Mouse (Mus musculus) heart, embryonic 11.5 days (tissue): ENCODE measurements around the gene 1700001C19Rik. TPM values are rescaled to one million over a fixed set of nuclear protein-coding genes. Genes with fewer than 3 reads are reported as not detected.
A peak's percentile ranks its signal among the peaks of the same experiment; 100 is the strongest.
"Not testable (repeated sequence)": the region's sequence is repeated elsewhere in the genome, so short reads cannot be mapped to it uniquely, and the experiment has no call there.

Source experiments
- ATAC-seq: fragments of 200-750 bp; cut with Nextera tagmentation; replicated peaks from 2 replicates; pipeline ENCODE4 v1.8.0; 2017; ENCODE audit warnings: moderate library complexity; ENCODE audit not compliant: insufficient number of reproducible peaks, low FRiP score, low TSS enrichment
- H3K27ac ChIP-seq: fragments of 300-500 bp; sonication (generic); 2 replicates; pipeline ENCODE4 v1.5.1; 2014; ENCODE audit warnings: mild to moderate bottlenecking, low read depth, low read length
- H3K27me3 ChIP-seq: fragments of 300-500 bp; sonication (generic); 2 replicates; pipeline ENCODE4 v1.6.1; 2014; ENCODE audit warnings: mild to moderate bottlenecking, low read length, mixed read lengths; ENCODE audit not compliant: control insufficient read depth, insufficient read depth
- H3K36me3 ChIP-seq: fragments of 300-500 bp; sonication (generic); 2 replicates; pipeline ENCODE4 v1.6.1; 2014; ENCODE audit warnings: mild to moderate bottlenecking, low read length, moderate library complexity, mixed read lengths; ENCODE audit not compliant: control insufficient read depth, insufficient read depth
- H3K4me1 ChIP-seq: fragments of 300-500 bp; sonication (generic); 2 replicates; pipeline ENCODE4 v1.6.1; 2014; ENCODE audit warnings: low read length; ENCODE audit not compliant: control insufficient read depth, insufficient read depth
- H3K4me2 ChIP-seq: fragments of 300-500 bp; sonication (generic); 2 replicates; pipeline ENCODE4 v1.6.1; 2014; ENCODE audit warnings: mild to moderate bottlenecking, moderate library complexity
- H3K4me3 ChIP-seq: fragments of 300-500 bp; sonication (generic); 2 replicates; pipeline ENCODE4 v1.5.1; 2014; ENCODE audit warnings: low read depth, low read length
- H3K9ac ChIP-seq: fragments of 300-500 bp; sonication (generic); 2 replicates; pipeline ENCODE4 v1.6.1; 2014; ENCODE audit warnings: mild to moderate bottlenecking, low read depth, low read length, moderate library complexity
- H3K9me3 ChIP-seq: fragments of 300-500 bp; sonication (generic); replicated peaks from 2 replicates; pipeline ENCODE4 v1.6.1; 2016; ENCODE audit warnings: low read length; ENCODE audit not compliant: control insufficient read depth
- WGBS: fragments of 180-500 bp; shearing (Covaris S2); extraction: QIAGEN DNeasy Blood & Tissue Kit; methylation state at CpG from one replicate; pipeline ENCODE4 v1.1.7; 2014; ENCODE audit not compliant: insufficient replicate concordance; 5-methylcytosine and 5-hydroxymethylcytosine counted together
- polyA plus RNA-seq: library from polyadenylated mRNA; unstranded; fragments of >200 nt; fragmentation: Nextera tagmentation; extraction: Ambion mirVana; gene quantifications from 2 replicates; pipeline ENCODE4 v1.2.1, GENCODE M21; 2014

The 1700001C19Rik gene
- polyA plus RNA-seq, 1 experiment from 2014 or later, result 1.2 TPM

DNA sequence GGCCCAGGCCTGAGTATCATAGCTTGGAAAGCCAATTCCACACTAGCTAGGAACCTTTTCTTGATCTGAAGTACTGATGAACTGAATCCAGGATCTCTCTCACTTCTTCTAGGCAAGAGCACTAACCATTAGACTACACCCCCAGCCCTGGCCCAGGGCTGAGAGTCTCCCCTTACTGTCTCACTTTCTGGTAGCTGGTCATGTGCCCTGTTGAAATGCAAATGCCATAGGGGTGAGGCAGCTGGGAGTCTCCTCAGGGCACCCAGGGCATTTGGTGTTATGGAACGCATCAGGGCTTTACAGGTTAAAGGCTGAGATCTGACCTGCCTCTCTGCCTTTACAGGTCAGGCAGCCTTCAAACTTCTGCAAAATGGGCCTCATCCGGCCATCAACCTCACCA is 17.0 kb downstream of the 1700001C19Rik start:
- Histone ChIP-seq H3K4me2 (no peak overlapping the region), H3K9me3 (no peaks in the 10 kb centered on the region), H3K36me3 (no peaks in the 10 kb centered on the region), H3K4me1 (peaks cover 4% of the 10 kb centered on the region), H3K27ac (no peak overlapping the region), H3K4me3 (no peak overlapping the region), H3K9ac (no peak overlapping the region), H3K27me3 (no peaks in the 10 kb centered on the region)
- ATAC-seq, result no peak
- 70% methylated on average over 2 of the region's 2 CpGs for WGBS

- not testable (repeated sequence) for H3K27ac ChIP-seq, H3K9ac ChIP-seq, H3K36me3 ChIP-seq, ATAC-seq, H3K4me1 ChIP-seq, H3K9me3 ChIP-seq
- Histone ChIP-seq H3K27me3 (peaks cover 33% of the 10 kb centered on the region), H3K4me2 (peak overlapping the region; percentile 63), H3K4me3 (peak overlapping the region; percentile 36)
- WGBS, result 3% methylated on average over 73 of the region's 74 CpGs
Observed at GRCm38 (mm10) chr17:47409897-47410861, 27.0 kb downstream of the 1700001C19Rik start.

- no peak for ATAC-seq
- WGBS, result 18% methylated on average over 8 of the region's 8 CpGs
Observed at GRCm38 (mm10) chr17:47408558-47408898, 28.6 kb downstream of the 1700001C19Rik start.

DNA sequence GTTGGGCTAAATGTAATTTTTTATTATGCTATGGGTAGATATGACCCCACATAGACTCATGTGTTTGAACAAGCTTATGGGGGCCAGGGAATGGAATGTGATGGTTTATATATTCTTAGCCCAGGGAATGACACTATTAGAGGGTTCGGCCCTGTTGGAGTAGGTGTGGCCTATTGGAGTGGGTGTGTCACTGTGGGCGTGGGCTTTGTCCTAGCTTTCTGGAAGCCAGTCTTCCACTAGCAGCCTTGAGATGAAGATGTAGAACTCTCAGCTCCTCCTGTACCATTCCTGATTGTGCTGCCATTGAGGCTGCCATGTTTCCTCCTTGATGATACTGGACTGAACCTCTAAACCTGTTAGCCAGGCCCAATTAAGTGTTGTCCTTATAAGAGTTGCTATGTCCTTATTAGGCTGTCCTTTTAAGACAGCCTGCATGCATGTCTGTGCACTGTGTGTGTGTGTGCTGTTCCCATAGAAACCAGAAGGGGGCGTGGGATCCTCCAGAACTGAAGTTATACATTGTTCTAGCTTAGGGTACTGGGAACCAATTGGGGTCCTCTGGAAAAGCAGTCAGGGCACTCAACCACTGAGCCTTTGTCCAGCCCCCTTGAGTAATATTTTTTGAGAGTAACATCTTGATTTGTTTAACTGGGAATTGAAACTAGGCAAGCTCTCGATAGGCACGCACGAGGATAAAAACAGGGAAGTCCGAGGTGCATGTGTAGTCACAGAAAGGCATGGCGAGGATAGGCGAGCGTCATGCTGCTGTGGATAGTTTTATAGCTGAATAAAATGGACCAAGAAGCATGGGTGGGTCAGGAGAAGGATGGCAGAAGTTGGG is 29.2 kb downstream of the 1700001C19Rik start:
- WGBS, result 62% methylated on average over 10 of the region's 10 CpGs
- Histone ChIP-seq H3K9me3 (no peaks in the 10 kb centered on the region), H3K9ac (no peak overlapping the region), H3K27me3 (peaks cover 24% of the 10 kb centered on the region), H3K4me3 (no peak overlapping the region), H3K27ac (no peak overlapping the region), H3K4me2 (no peak overlapping the region), H3K4me1 (no peaks in the 10 kb centered on the region), H3K36me3 (no peaks in the 10 kb centered on the region)
- no peak for ATAC-seq

More at GRCm38 (mm10) chr17:47408558-47408898, 28.6 kb downstream of the 1700001C19Rik start:
- Histone ChIP-seq H3K9ac (no peak overlapping the region), H3K4me2 (no peak overlapping the region), H3K4me1 (no peaks in the 10 kb centered on the region), H3K4me3 (no peak overlapping the region), H3K27ac (no peak overlapping the region), H3K36me3 (no peaks in the 10 kb centered on the region), H3K27me3 (peaks cover 29% of the 10 kb centered on the region), H3K9me3 (no peaks in the 10 kb centered on the region)

GRCm38 (mm10) chr17:47400451-47400850 is 36.7 kb downstream of the 1700001C19Rik start, which contains the start of gene Guca1a:
Guca1a (minus strand) TSS chr17:47400584.
- no peaks in the 10 kb centered on the region for H3K4me1 ChIP-seq
- H3K9ac ChIP-seq, result no peak within 1 kb of the TSS
- no peak within 1 kb of the TSS for H3K4me3 ChIP-seq
- ATAC-seq, result no peak
- 60% methylated on average over 10 of the region's 10 CpGs for WGBS
- H3K9me3 ChIP-seq, result no peaks in the 10 kb centered on the region
- H3K27me3 ChIP-seq, result peaks cover 18% of the 10 kb centered on the region
- no peak within 1 kb of the TSS for H3K27ac ChIP-seq
- H3K36me3 ChIP-seq, result no peaks in the 10 kb centered on the region
- H3K4me2 ChIP-seq, result no peak within 1 kb of the TSS

DNA sequence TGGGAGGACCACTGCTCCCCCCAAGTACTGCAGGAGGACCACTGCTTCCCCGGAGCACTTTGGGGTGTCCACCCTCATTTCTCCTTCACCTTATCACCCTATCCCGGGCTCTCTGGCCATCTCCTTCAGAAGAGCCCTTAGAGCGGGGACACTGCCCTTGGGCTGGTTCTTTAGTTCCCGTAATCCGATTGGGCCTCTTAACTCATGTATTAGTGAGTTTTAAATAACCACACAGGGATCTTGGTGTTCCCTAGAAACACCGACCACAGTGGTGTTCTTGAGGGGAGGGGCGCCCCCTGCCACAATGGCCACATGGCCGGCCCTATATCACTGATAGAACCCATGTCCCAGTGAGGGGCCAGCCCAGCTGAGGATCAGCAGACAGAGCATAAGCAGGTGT is 38.1 kb downstream of the 1700001C19Rik start:
- ATAC-seq, result no peak
- Histone ChIP-seq H3K27ac (no peak overlapping the region), H3K9ac (no peak overlapping the region), H3K9me3 (no peaks in the 10 kb centered on the region), H3K4me1 (peaks cover 7% of the 10 kb centered on the region; the same call in 1 of the 2 replicates), H3K36me3 (no peaks in the 10 kb centered on the region), H3K4me2 (no peak overlapping the region), H3K4me3 (no peak overlapping the region), H3K27me3 (peaks cover 25% of the 10 kb centered on the region)
- 78% methylated on average over 8 of the region's 8 CpGs for WGBS

DNA sequence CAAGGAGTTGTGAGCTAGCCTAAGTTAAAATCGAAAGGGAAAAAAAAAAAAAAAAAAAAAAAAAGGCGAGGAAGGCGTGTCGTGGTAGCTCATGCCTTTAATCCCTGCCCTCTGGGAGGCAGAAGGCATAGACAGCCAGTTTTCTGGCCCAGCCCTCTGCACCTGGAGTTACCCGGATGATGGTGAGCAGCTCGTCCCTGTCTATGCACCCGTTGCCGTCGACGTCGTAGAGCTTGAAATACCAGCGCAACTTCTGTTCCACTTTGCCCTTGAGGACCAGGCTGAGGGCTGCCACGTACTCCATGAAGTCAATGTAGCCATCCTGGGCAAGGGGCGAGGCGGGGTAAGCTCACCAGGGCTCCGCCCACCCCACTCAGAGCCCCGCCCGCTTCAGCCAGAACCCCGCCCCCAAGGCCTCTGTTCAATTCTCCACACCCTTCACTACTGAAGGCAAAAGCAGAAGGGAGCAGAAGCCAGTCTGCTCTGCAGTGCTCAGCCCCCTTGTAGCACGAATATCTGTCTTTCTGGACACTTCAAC is 41.7 kb downstream of the 1700001C19Rik start:
- H3K27ac ChIP-seq, result no peak overlapping the region
- WGBS, result 3% methylated on average over 19 of the region's 20 CpGs
- H3K4me3 ChIP-seq, result peak overlapping the region; percentile 34
- no peaks in the 10 kb centered on the region for H3K36me3 ChIP-seq
- peak overlapping the region; percentile 47; the same call in 1 of the 2 replicates for H3K9ac ChIP-seq
- peaks cover 28% of the 10 kb centered on the region for H3K27me3 ChIP-seq
- 0 out of 2 replicates have a peak, but pooled peaks have one; percentile 53 for ATAC-seq
- peak overlapping the region; percentile 65 for H3K4me2 ChIP-seq
- H3K4me1 ChIP-seq, result peaks cover 7% of the 10 kb centered on the region; the same call in 1 of the 2 replicates
- no peaks in the 10 kb centered on the region for H3K9me3 ChIP-seq

DNA sequence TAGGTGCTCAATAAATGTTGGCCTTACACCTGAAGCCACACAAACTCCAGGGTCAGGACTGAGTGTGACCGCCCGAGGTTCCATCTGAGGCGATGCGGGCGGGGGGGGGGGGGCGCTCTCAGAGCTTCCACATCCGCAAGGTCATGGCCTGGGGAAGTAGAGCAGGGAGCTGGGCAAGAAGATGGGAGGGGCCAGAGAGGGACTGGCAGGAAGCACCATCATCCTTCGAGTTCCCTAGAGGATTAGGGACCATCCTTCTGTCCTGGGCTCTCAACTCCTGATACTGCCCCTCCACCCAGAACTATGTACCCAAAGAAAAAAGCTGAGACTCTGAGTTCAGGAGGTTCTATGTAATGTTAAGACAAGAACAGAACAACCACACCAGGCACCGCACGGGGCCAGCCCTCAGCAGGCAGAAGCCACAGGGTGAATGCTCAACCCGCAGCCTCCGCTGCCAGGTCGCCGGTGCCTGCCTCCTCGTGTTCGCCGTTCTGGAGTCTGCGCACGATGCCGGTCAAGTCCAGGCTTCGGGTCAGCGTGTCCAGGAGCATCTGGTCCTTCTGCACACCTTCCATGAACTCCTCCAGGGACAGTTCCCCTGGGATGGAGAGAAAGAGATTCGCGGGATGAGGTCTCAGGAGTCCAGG is 42.8 kb downstream of the 1700001C19Rik start:
- no peak for ATAC-seq
- Histone ChIP-seq H3K36me3 (no peaks in the 10 kb centered on the region), H3K4me3 (peak overlapping the region; percentile 34), H3K9me3 (no peaks in the 10 kb centered on the region), H3K9ac (peak overlapping the region; percentile 44; the same call in 1 of the 2 replicates), H3K4me2 (peak overlapping the region; percentile 65), H3K27me3 (peaks cover 28% of the 10 kb centered on the region), H3K27ac (no peak overlapping the region), H3K4me1 (peaks cover 7% of the 10 kb centered on the region; the same call in 1 of the 2 replicates)
- WGBS, result 19% methylated on average over 24 of the region's 24 CpGs
